Mouse (Mus musculus) liver, postnatal 0 days (tissue): ENCODE measurements around the gene Zfhx3. TPM values are rescaled to one million over a fixed set of nuclear protein-coding genes. Genes with fewer than 3 reads are reported as not detected.
A peak's percentile ranks its signal among the peaks of the same experiment; 100 is the strongest.

Experiments
- ATAC-seq: fragments of 200-750 bp; cut with Nextera tagmentation; 2 replicates; pipeline ENCODE4 v1.8.0; 2017; ENCODE audit warnings: mild to moderate bottlenecking, moderate library complexity
- DNase-seq: peaks from one replicate; pipeline ENCODE4 v3.0.0-alpha.2; 2016
- H3K27ac ChIP-seq: fragments of 300-500 bp; sonication (generic); 2 replicates; pipeline ENCODE4 v1.5.1; 2014; ENCODE audit warnings: antibody characterized with exemption, moderate library complexity, mild to moderate bottlenecking, low read depth
- H3K27me3 ChIP-seq: fragments of 300-500 bp; sonication (generic); 2 replicates; pipeline ENCODE4 v1.6.1; 2014; ENCODE audit warnings: low read length, control low read depth, mixed read lengths; ENCODE audit not compliant: insufficient read depth
- H3K36me3 ChIP-seq: fragments of 300-500 bp; sonication (generic); replicated peaks from 2 replicates; pipeline ENCODE4 v1.6.1; 2014; ENCODE audit warnings: mild to moderate bottlenecking, control low read depth, low read length, moderate library complexity, mixed read lengths; ENCODE audit not compliant: insufficient read depth
- H3K4me1 ChIP-seq: fragments of 300-500 bp; sonication (generic); 2 replicates; pipeline ENCODE4 v1.6.1; 2014; ENCODE audit warnings: antibody characterized with exemption, mild to moderate bottlenecking, control low read depth; ENCODE audit not compliant: insufficient read depth
- H3K4me2 ChIP-seq: fragments of 300-500 bp; sonication (generic); 2 replicates; pipeline ENCODE4 v1.6.1; 2014; ENCODE audit warnings: low read depth, mild to moderate bottlenecking, low read length, moderate library complexity, mixed read lengths
- H3K4me3 ChIP-seq: fragments of 300-500 bp; sonication (generic); 2 replicates; pipeline ENCODE4 v1.5.1; 2014; ENCODE audit warnings: low read depth, low read length
- H3K9ac ChIP-seq: fragments of 300-500 bp; sonication (generic); replicated peaks from 2 replicates; pipeline ENCODE4 v1.6.1; 2014; ENCODE audit warnings: mild to moderate bottlenecking, moderate library complexity
- H3K9me3 ChIP-seq: fragments of 300-500 bp; sonication (generic); 2 replicates; pipeline ENCODE4 v1.6.1; 2016; ENCODE audit warnings: mild to moderate bottlenecking, control low read depth, low read length, mixed read lengths
- CTCF ChIP-seq: sonication (generic); IDR thresholded peaks from 2 replicates; pipeline ENCODE4 v1.5.1; 2016; ENCODE audit warnings: antibody characterized with exemption, low read depth
- EP300 ChIP-seq: IDR thresholded peaks from 2 replicates; pipeline ENCODE4 v1.6.1; 2016; ENCODE audit warnings: antibody characterized with exemption, low read depth, mild to moderate bottlenecking
- WGBS: fragments of 180-500 bp; shearing (Covaris S2); extraction: QIAGEN DNeasy Blood & Tissue Kit; methylation state at CpG from one replicate; pipeline ENCODE4 v1.1.7; 2014; ENCODE audit not compliant: insufficient replicate concordance; 5-methylcytosine and 5-hydroxymethylcytosine counted together
- polyA plus RNA-seq: library from polyadenylated mRNA; unstranded; fragments of >200 nt; fragmentation: Nextera tagmentation; extraction: Ambion mirVana; gene quantifications from 2 replicates; pipeline ENCODE4 v1.2.1, GENCODE M21; 2015

The Zfhx3 gene
- polyA plus RNA-seq, 1 experiment from 2014 or later = 1.2 TPM

DNA sequence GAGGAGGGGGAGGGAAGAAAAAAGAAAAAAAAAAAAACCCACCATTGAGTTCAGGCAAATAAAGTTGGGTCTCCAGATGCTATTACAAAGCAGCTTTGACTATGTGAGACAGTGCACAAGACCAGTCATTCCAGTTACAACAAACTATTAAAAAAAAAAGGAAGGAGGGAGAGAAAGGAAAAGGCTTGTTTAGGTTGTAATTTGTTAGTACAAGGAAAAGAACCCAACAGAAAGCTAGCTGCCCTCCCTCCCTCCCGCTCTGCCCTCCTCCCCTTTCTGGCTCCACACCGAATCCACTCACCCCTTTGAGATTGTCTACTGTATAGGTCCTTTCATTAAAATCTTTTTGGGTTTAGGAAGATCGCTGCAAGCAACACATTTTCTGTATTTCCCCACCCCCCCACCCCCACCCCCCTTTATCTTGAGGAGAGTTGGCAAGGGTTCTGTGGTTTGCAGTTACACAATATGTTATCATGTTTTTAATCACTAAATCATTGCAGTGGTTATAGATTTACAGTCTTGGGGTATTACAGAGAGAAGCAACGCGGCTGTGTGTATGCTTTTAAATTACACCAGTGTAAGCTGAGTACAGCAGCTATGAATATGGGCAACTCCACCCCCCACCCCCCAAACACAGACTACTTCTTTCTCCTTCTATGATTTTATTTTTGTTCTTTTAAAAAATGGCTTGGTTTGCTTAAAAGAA lies 765.3 kb downstream of the Zfhx3 start:
- no peak overlapping the region for H3K9ac ChIP-seq
- H3K36me3 ChIP-seq = no peaks in the 10 kb centered on the region
- H3K9me3 ChIP-seq = no peaks in the 10 kb centered on the region
- TF ChIP-seq CTCF (no peak), EP300 (no peak)
- peaks cover 25% of the 10 kb centered on the region for H3K4me1 ChIP-seq
- 0 out of 2 replicates have a peak overlapping the region, but pooled peaks have one; percentile 44 for H3K4me2 ChIP-seq
- 0 out of 2 replicates have a peak overlapping the region, but pooled peaks have one; percentile 44 for H3K27ac ChIP-seq
- 15% methylated on average over 5 of the region's 5 CpGs for WGBS
- no peak for ATAC-seq
- DNase-seq = no peak
- H3K27me3 ChIP-seq = 0 out of 2 replicates have a peak, but pooled peaks cover 1% of the 10 kb centered on the region
- no peak overlapping the region for H3K4me3 ChIP-seq

DNA sequence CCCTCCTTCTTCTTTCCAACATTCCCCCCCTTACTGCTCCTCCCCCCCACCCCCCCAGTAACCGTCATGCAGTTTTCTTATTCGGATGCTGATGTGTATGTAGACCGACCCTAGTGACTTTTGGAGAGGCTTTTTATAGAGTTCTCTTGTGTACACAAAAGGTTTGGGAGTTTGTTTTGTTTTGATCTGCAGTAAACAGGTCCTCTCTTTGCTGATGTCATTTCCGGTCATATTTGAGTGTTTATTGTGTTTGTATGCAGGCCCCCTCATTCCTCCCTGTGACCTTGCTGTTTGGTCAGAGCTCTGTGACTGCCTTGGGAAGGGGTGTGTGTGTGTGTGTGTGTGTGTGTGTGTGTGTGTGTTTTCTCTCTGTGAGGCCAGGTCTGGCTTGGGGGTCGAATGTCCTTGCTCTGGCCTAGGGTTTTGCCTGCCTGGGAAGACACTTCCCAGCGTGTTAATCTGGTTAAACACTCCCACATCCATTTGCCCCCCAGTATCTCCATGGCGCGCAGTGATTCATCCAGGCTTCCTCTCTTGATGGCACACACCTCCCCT lies 766.5 kb downstream of the Zfhx3 start:
- 56% methylated on average over 8 of the region's 8 CpGs for WGBS
- no peak for DNase-seq
- H3K9ac ChIP-seq = 0 out of 2 replicates have a peak overlapping the region, but pooled peaks have one; percentile 9
- no peak overlapping the region for H3K4me3 ChIP-seq
- 0 out of 2 replicates have a peak, but pooled peaks cover 3% of the 10 kb centered on the region for H3K27me3 ChIP-seq
- no peaks in the 10 kb centered on the region for H3K36me3 ChIP-seq
- TF ChIP-seq CTCF = no peak
- TF ChIP-seq EP300 = no peak
- no peaks in the 10 kb centered on the region for H3K9me3 ChIP-seq
- H3K4me2 ChIP-seq = no peak overlapping the region
- H3K27ac ChIP-seq = no peak overlapping the region
- no peak for ATAC-seq
- H3K4me1 ChIP-seq = peaks cover 31% of the 10 kb centered on the region

DNA sequence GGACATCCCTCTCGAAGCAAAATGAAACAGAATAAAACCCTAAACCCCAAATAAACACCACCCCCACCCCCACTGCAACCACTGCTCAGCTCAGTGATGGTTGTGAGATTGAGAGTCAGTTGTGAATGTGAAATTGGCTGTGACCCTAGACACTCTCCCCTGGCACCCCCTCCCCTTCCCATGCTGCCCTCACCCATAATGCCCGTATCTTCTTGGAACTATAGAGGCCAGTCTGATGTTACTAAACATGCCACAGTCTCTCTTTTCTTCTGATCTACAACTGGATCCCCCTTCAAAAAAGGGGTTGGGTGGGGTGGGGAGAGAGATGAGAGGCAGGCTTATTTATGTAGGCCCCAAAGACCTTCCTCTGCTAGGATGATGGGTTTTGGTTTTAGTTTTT lies 767.0 kb downstream of the Zfhx3 start:
- TF ChIP-seq CTCF (no peak), EP300 (no peak)
- DNase-seq = no peak
- WGBS = 67% methylated on average over 2 of the region's 2 CpGs
- Histone ChIP-seq H3K36me3 (no peaks in the 10 kb centered on the region), H3K27ac (no peak overlapping the region), H3K4me2 (no peak overlapping the region), H3K4me3 (no peak overlapping the region), H3K9ac (0 out of 2 replicates have a peak overlapping the region, but pooled peaks have one; percentile 9), H3K27me3 (0 out of 2 replicates have a peak, but pooled peaks cover 3% of the 10 kb centered on the region), H3K4me1 (peaks cover 35% of the 10 kb centered on the region), H3K9me3 (no peaks in the 10 kb centered on the region)
- no peak for ATAC-seq

DNA sequence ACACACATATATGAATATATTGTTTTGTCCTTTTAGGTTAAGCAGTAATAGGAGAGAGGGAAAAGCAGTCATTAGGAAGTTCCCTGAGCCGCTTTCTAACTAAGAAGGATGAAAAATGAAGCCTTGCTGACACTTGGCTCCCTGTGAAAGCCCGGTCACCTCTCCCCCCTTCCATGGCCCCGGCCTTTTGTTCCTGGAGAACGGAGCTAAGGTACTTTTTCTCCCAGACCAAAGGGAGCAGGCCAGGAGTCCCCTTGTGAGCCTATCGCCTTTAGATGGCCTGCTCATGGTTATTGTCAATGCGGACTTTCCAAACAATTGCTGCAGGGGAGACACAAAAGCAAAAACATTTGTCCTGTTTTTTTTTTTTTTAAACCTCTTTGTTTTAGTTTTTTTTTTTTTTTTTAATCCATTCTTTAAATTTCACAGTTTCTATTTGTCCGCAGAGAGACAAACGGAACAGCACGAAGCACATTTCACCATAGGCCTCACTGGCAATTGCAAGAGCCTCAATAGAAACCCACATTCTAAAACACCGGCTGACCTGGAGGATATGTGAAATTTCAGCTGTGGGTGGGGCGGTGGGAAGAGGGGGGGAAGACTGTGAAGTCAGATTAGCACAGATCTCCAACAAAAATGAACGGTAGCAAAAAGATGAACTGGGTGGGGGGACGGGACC lies 767.6 kb downstream of the Zfhx3 start:
- H3K36me3 ChIP-seq = no peaks in the 10 kb centered on the region
- peaks cover 35% of the 10 kb centered on the region for H3K4me1 ChIP-seq
- 0 out of 2 replicates have a peak, but pooled peaks cover 3% of the 10 kb centered on the region for H3K27me3 ChIP-seq
- H3K9me3 ChIP-seq = no peaks in the 10 kb centered on the region
- no peak overlapping the region for H3K9ac ChIP-seq
- DNase-seq = no peak
- H3K27ac ChIP-seq = no peak overlapping the region
- H3K4me2 ChIP-seq = 0 out of 2 replicates have a peak overlapping the region, but pooled peaks have one; percentile 0
- ATAC-seq = no peak
- WGBS = 53% methylated on average over 13 of the region's 13 CpGs
- H3K4me3 ChIP-seq = no peak overlapping the region
- TF ChIP-seq EP300 = no peak
- no peak for TF ChIP-seq CTCF

DNA sequence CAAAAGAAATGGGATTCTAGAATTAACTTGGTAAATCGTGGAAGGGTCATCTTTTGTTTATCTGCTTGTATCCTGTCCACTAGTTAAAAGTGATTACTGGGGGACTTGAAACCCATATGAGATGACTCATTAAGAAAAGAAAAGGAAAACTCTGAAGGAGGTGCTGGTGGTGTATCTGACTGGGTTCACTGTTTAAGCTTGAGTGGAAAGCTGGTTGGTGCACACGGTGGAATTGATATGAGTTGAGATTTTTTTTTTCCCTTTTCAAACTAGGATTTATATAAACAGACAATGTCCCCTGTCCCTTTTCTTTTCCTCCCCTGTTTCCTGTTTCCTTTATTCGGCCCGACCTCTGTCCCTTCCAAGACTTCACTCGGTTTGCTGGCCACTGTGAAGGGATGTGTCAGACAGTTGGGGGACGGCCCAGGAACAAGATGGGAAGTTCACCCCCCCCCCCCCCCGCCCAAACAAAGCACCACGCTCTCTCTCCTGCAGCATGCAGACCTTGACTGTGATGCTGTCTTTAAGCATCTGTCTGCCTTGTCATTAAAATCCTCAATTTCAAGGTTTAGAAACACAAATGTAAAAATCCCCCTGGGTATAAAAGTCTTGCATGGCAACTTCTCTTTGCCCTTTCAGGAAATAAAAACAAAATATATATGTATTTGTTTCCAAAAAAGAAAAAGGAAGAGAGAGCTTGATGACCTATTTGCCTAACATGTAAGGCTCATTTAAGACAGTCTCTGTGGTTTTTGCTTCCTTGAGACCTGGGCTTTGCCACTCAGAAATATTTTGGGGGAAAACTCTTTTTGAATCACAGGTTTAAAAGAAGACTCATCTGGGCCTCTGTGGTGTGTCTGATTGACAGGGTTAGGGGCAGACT lies 768.4 kb downstream of the Zfhx3 start:
- Histone ChIP-seq H3K4me2 (peak overlapping the region; percentile 0; the same call in 1 of the 2 replicates), H3K36me3 (no peaks in the 10 kb centered on the region), H3K4me3 (no peak overlapping the region), H3K9me3 (no peaks in the 10 kb centered on the region), H3K27ac (no peak overlapping the region), H3K27me3 (0 out of 2 replicates have a peak, but pooled peaks cover 3% of the 10 kb centered on the region), H3K9ac (no peak overlapping the region), H3K4me1 (peaks cover 33% of the 10 kb centered on the region)
- 21% methylated on average over 8 of the region's 8 CpGs for WGBS
- DNase-seq = no peak
- ATAC-seq = no peak
- TF ChIP-seq EP300 = no peak
- TF ChIP-seq CTCF = no peak
